Mouse (Mus musculus) forelimb bud, embryonic 11.5 days (tissue): ENCODE results near the gene Meis3.
A peak's percentile ranks its signal among the peaks of the same experiment; 100 is the strongest.

Source experiments
- DNase-seq: peaks from one replicate; pipeline ENCODE4 v3.0.0-alpha.2; 2012; ENCODE audit warnings: low read depth, low spot score

Meis3 gene

DNA sequence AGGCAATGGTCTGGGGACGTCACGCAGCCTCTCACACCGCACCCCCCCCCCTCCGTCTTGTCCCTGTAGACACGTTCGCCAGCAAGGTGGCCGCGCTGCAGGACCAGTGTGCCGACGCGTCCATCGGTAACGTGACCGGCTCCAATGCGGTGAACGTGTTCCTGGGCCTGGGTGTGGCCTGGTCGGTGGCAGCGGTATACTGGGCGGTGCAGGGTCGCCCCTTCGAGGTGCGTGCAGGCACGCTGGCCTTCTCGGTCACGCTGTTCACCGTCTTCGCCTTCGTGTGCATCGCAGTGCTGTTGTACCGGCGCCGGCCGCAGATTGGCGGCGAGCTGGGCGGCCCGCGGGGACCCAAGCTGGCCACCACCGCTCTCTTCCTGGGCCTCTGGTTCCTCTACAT is 16.2 kb upstream of the Meis3 start:
- DNase-seq = no peak

DNA sequence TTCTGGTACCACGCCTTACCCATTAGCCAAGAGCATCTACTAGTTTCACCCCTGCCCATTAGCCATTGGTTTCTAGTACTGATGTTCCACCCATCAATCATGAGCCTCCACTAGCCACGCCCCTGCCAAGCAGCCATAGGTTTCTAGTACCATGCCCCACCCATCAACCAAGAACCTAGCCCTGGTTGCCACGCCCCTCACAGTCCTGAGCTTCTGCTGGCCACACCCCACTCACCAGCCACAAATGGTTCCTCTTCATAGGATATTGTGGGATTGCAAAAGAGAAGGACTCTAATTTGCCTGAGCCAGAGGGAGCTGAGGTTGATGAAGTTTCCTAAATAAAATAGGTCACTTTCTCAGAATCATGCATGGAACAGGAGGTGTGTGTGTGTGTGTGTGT is 14.2 kb upstream of the Meis3 start:
- no peak for DNase-seq

DNA sequence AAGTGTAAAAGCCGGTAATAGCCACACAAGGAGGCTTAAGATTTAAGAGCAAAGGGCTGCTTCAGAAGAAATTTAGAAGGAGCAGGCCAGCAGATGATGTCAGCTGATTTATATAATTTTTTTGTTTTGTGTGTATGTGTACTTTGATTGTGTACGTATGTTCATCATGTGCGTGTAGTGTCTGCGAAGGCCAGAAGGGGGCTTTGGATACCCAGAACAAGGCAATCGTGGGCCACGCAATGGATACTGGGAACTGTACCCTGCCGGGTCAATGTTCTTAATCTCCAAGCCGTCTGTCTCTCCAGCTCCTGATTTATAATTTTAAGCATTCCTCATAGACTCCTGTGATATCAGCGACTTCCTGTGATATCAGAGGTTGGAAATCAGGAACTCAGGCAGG is 13.6 kb upstream of the Meis3 start:
- DNase-seq = no peak

DNA sequence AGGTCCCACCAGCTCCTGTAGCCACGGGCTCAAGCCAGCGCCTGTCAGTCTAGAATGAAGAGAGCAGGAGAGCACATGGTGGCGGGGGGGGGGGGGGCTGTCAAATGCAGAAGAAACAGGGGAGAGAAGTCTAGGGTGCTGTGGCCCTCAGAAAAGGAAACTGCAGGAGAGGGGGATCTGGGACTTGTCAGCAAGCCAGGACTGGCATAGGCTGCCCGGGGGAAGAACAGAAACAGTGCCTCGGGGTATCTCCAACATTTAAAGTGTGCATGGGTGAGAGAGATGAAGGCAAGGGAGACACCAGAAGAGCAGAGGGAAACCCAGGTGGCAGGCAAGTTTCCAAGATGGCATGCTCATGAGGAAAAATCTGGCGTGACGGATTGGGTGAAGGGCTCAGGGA is 12.9 kb upstream of the Meis3 start:
- no peak for DNase-seq

- DNase-seq = no peak
Observed at GRCm38 (mm10) chr7:16172141-16172581, 2.7 kb upstream of the Meis3 start.

DNA sequence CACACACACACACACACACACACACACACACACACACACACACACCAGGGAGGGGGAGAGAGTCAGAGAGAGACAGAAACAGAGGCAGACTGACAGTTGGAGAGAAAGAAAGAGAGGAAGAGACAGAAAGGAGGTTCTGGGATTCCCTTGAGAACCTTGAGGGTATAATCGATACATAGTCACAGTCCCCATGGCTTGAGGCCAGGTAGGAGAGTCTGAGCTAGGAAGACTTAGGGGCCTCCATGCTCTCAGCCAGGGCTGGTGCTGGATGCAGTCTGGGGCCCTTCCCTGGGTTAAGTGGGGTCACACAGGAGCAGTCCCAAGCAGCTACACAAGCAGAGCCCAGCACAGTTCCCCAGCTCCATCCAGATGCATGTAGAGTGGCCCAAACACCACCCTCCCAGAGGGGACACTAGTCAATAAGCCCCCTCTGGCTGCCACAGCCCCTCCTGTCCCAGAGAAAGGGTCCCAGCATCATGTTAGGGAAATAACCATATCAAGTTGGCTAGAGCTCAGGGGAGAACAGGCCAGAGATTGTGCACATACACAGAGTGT is 2.2 kb upstream of the Meis3 start:
- no peak for DNase-seq

DNA sequence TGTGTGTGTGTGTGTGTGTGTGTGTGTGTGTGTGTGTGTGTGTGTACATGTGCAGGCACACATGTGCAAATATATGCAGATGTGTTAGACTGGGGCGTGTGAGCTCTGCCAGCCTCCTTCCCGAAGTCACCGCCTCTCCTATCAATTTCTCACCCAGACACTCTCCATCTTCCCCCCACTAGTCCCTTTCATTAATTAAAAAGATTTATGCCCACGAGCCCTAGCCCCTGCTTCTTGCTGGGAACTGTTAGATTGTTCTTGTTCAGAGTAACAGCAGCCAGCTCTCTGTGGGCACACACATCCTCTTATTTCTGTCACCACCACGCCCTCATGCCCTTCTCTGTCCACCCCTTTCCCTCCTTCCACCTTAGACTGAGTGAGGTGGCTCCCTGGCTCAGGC is 1.7 kb upstream of the Meis3 start:
- no peak for DNase-seq

- DNase-seq = no peak
Observed at GRCm38 (mm10) chr7:16175542-16175931, 647 bp downstream of the Meis3 start.

GRCm38 (mm10) chr7:16178114-16178513 is 3.2 kb downstream of the Meis3 start:
- no peak for DNase-seq

GRCm38 (mm10) chr7:16183663-16184062 is 8.8 kb downstream of the Meis3 start:
- DNase-seq = peak; percentile 75

DNA sequence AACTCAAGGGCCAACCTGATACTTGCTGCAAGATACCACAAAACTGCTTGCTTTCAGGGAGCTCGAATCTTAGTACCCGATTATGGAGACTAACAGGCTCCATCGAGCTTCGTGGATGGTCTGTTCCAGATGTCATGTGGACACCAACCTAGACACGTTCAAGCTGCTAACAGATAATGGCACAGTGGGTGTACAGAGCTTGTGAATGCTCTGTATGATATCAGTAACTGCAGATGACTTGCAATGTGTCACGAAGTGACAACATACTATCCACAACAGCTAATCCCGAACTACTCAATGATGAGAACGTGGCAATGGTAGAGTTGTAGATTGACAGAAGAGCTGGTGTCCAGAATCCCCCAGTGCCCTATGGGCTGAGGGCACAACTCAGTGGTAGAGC is 12.6 kb downstream of the Meis3 start:
- DNase-seq = no peak

- peak; percentile 71 for DNase-seq
Observed at GRCm38 (mm10) chr7:16192315-16192714, 17.4 kb downstream of the Meis3 start.

GRCm38 (mm10) chr7:16193702-16194101 is 18.8 kb downstream of the Meis3 start:
- no peak for DNase-seq

DNA sequence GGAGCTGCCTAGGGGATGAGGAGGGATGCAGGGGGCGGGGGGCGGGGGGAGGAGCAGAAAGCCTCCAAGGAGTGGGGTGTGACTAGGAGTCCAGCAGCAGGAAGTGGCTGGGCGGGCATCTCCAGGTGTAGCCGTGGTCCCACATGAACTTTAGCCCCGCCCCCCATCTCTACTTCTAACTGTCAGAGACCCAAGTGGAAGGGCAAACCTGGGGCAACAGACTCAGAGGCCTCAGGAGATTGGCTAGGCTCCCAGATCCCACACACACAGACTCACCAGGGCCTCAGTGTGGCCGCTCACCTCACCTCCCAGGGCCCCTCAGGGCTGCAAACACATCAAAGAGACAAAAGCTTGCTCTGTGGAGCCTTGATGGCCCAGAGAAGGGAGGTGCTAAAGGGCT is 21.7 kb downstream of the Meis3 start:
- no peak for DNase-seq

DNA sequence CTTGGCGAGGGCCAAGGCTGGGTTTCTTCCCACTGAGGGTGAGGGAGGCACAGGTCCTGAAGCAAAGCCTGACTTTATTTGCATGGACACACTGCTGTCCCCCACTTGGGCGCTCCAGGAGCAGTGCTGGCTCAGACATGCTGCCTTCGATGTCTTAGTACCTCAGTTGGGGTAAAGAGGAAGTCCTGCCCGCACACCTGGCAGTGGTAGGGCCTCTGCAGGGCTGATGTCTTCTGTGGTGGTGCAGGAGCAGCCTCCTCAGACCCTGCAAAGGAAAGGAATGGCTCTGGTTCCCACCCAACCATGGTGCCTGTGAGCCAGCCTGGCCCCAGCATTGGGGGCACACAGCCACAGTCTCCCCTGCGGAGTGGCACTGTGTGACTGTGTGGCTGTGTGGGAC is 22.3 kb downstream of the Meis3 start:
- DNase-seq = no peak

DNA sequence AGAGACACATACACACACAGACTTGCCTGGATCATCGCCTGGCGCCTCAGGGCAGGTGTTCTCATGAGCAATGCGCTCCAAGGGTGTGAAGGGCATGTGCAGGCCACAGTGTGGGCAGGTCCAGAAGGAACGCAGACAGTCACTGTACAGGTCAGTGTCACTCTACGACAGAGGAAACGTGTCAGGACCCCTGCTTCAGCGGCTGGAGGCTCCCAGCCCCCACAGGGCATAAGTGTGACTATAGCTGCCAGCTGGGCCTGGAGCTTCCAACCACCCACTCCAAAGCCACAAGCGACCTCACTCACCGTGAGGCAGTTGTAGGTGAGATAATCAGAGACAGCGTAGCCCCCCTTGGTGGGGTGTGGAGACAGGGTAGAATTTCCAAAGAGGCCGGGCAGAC is 23.6 kb downstream of the Meis3 start:
- no peak for DNase-seq

DNA sequence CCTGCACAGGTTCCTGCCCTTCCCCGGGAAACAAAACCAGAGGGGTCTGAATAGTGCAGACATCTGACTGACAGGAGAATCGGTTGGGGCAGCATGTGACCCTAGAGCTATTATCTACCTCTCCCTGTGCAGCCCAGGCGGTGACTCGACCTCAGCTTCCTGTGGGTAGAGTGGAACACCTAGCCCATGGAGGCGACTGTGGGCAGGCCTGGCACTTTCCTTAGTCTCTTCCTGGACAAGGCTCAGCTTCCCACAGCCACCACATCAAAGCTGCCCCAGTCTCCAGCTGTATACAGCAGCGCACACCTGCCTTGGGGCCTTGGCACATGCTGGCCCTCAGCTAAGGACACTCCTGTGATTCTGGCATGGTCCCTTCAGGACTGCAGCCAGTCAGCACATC is 26.2 kb downstream of the Meis3 start:
- DNase-seq = no peak

DNA sequence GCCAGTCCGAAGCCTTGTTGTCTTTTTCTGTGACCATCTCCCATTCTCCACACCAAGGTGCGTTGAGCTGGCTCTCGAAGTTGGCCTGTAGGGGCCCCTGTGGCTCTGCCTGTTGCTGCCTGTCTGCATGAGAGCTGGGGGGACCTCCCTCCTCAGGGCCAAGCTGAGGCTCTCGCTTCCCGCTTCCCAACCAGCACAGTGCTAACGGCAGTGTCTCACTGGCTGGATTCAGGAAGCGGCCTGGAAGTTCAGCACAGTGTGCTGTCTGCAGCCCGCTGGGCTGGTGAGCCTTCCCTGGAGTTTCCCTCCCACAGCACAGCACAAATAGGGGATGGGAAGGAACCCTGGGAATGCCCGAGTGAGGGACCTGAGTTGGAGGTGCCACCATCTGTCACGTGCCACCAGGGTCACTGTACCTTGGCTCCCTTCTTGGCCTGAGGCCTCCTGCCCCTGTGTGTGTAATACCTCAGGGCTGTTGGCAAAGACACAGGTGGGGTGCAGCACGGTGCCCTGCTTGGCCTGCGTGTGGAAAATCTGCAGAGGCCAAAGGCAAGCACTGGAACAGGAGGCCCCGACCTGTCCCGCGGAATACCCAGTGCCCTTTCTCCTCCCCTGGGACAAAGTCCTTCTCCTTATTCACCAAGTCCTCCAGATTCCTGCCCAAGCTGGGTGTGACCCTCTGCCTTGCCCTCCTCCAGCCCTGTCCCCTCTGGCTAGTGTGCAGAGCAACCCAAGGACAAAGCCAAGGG is 28.0 kb downstream of the Meis3 start:
- DNase-seq = no peak

- no peak for DNase-seq
Observed at GRCm38 (mm10) chr7:16203505-16203903, 28.6 kb downstream of the Meis3 start.

GRCm38 (mm10) chr7:16204791-16205190 is 29.9 kb downstream of the Meis3 start:
- DNase-seq = no peak

GRCm38 (mm10) chr7:16207076-16207475 is 32.2 kb downstream of the Meis3 start:
- DNase-seq = no peak

GRCm38 (mm10) chr7:16207496-16207895 is 32.6 kb downstream of the Meis3 start:
- DNase-seq = no peak

DNA sequence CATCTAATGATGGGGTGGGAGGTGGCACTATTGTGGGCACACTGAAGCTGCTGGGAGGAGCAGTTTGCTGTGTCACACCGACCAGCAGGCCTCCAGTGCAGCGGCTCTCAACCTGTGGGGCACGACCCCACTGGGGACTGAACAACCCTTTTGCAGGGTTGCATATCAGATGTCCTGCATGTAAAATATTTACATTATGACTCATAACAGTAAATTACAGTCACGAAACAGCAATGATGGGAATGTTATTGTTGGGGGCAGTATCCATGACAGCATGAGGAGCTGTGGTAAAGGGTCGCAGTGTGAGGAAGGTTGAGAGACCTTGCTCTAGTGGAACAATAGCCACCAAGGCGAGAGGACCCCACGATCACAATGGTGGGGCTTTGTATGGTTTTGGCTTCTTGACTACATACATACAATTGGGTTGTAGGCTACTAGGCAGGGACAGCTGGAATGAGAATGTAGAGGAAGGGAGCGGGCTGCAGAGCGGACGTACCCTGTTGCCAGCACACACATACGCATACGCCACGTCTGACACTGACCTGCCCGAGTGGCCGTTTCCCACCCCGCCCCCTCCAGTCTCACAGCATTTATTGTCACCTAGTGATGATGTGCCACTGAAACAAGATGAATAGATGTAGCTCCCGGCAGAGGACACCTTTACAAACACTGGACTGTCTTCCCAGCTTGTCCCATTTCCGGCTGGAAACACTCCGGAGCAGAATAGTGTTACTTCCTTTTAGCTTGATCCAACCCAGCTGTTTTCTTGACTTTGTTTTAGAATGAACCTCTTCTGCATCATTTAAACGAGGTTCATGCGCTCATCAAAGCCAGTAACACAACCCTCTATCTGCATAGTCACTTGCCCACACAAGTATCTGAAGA is 34.1 kb downstream of the Meis3 start:
- DNase-seq = no peak
